Mouse (Mus musculus) frontal cortex, postnatal 25 days (tissue): ENCODE results near the gene Ak8.
A peak's percentile ranks its signal among the peaks of the same experiment; 100 is the strongest.

Experiments
- DNase-seq, 2 experiments: peaks; one replicate each; pipeline ENCODE4 v3.0.0; 2022; ENCODE audit warnings: low spot score in 2 of 2

The Ak8 gene

DNA sequence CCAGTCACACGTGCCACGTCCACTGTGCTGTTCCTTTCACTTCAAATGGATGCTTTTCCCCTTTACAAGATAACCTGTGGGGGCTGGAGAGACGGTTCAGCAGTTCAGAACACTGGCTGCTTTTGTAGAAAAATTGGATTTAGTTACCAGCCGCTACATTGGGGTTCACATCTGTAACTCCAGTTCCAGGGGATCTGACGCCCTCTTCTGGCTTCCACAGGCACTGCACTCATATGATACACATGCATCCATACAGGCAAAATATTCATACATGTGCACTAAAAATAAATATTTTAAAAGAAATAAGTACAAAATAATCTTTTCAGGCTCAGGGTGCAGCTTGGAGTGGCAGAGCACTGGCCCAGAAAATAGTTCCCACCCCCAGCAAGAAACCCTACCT, 94.7 kb downstream of the Ak8 start:
- no peak for DNase-seq

DNA sequence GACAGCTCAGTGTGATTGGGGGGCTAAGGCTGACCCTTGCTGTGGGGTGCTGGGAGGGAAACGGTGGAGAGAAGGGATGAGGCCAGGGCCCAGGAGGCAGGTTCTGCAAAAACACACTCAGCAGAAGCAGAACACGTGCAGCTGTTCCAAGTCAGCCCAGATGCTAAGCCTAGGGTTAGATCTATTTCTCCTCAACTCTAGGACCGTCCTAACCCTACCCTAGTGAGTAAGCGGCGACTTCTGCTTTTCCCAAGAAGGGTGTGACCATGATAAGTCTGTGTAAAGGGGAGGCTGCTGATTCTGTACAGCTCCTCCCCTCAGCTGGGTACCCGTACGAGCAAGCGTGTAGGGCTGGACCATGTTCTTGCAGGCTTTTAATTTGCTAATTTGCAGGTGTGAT, 96.3 kb downstream of the Ak8 start:
- DNase-seq: no peak

DNA sequence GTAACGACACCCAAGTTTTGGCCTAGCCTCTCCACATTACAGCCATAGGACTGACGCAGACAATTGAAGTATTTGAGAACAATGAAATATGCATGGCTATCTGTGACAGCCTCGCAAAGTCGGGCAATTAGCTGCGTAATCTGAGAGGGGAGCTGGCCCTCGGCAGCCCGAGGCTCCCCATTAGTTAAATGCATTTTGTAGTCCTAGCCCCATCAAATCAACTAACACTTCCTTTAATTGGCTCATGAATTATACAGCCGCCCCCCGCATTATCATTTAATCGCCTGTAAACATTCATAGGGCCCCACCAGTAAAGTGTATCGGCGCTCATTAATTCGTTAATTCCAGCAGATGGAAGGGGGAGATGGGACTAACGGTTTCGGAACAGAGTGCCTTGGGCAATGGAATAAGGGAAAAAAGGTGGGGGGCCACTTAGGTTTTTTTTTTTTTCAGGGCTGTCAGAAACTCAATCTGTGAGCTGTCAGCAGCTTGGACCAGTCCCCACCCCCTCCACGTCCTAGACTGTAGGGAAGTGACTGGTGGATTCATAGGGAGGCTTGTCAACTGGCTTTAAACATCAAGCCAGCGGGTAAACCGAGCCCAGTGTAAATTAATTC, 97.6 kb downstream of the Ak8 start:
- no peak for DNase-seq

DNA sequence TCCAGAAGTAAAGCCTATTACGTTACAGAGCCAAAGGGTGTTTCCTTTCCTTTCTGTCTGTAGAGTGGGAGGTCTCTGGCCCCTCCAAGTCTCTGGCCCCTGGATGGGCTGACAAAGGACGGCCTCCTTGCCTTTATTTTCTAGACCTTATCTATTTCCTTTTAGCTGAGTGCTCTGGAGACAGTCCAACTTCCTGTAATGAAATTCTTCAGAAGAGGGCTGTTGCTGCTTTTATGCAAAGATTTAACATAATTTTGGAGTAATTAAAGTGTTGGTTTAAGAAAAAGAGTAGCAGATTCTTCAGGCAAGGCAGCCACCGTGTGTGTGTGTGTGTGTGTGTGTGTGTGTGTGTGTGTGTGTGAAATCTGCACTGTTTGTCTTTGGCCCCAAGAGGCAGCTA, 98.4 kb downstream of the Ak8 start:
- DNase-seq: no peak

DNA sequence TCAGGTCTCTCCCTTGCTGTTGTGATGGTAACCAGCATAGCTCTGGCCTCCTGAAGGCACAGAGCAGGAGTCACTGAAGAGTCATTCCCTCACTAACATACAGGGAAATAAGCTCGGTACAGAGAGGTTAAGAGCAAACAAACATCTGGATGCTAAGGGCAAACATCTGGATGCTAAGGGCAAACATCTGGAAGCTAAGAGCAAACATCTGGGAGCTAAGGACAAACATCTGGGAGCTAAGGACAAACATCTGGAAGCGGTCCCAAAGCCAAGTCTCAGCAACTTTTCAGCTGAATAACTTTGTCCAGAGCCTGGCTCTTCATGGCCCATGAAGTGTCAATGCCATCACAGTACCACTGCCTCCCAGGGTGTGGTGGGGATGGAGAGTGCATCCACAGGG, 99.6 kb downstream of the Ak8 start:
- DNase-seq: no peak

DNA sequence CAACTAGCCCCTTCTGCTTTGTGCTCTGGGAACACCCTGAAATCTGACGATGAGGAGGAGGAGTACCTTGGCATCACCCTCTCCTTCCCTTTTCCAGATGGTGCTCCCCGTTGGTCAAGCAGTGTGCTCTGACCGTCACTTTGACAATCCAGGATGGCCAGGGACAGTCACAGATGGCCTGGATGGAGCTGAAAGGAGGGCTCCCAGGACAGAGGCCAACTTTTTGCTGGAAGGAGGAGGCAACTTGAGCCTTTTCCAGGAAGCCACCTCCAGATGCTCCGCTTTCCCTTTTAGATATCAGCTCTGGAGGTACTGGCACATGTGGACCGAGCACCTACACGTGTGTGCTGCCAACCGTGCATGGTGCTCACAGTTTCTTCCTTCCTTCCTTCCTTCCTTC, 103.4 kb downstream of the Ak8 start:
- DNase-seq: no peak

DNA sequence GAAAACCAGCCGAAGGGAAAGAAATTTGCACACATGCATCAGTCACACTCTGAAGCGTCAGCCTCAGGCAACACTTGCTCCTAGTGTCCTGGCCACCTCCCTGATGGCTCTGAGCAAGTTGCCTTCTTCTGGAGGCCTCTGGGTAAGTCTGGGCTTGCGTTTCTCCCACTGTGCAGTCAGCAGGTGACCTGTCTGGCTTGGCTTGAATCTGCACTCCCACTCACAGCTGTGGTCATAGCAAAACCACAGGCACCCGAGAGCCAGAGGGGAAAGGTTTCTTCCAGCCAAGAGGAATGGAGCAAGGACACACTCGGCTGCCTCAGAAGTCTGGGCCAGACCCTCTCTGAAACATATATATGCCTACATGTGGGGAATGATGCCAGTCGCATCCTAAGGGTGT, 108.9 kb downstream of the Ak8 start:
- no peak for DNase-seq

DNA sequence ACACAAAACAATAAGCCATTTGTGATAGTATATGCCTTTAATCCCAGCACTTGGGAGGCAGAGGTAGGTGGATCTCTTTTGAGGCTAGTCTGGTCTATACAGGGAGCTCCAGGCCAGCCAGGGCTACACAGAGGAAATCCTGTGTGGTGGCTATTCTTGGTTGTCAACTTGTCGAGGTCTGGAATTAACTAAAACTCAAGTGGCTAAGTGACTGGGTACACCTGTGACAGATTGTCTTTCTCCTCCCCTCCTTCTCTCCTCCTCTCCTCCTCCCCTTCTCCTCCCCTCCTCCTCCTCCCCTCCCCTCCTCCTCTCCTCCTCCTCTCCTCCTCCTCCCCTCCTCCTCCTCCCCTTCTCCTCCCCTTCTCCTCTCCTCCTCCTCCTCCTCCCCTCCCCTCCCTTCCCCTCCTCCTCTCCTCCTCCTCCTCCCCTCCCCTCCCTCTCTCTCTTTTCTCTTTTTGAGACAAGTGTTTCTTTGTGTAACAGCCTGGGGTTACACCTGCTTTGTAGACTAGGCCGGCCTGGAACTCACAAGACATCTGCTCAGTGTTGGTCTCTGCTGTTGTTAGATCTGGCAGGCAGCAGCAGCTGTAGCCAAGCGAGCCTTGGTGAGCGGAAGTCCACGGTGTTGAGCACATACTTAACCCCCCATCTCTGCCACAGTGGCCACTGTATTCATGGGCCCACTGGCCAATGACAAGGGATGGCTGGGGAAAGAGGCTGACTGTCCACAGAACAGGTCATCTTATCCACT, 110.5 kb downstream of the Ak8 start:
- no peak for DNase-seq

DNA sequence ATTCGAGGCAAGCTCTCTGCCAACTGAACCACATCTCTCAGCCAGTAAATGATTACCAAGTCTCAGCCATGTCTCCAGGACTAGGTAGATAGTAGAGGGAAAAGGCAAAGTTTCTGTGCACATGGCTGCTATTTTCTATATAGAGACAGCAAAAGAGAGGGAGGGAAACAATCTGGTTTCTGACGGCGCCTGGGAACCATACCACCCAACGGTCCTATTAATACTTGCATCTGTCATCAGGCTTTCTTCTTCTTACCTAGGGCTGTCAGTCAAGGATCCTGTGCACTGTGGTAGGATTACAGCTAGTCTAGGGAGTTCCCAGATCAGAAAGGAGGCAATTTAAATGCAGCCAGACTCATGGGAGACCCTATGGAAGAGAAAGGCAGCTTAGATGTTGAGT, 118.9 kb downstream of the Ak8 start:
- no peak for DNase-seq

DNA sequence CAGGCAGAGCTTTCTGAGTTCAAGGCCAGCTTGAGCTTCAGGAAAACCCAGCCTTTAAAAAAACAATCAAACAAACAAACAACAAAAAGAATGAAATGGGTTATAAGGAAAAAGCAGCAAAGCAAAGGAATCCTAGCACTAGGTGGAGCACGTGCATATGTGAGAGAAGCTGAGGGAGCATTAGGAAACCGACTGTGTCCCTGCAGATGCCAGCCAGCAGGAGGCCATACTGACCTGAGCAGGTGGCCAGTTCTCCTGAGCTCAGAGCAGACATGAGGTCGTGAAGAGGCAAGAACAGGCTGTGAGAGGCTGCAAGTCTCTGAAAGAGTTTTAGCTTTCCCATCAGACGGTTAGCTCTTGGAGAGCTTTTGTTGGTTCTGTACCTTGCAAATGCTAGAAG, 129.3 kb downstream of the Ak8 start:
- no peak for DNase-seq

DNA sequence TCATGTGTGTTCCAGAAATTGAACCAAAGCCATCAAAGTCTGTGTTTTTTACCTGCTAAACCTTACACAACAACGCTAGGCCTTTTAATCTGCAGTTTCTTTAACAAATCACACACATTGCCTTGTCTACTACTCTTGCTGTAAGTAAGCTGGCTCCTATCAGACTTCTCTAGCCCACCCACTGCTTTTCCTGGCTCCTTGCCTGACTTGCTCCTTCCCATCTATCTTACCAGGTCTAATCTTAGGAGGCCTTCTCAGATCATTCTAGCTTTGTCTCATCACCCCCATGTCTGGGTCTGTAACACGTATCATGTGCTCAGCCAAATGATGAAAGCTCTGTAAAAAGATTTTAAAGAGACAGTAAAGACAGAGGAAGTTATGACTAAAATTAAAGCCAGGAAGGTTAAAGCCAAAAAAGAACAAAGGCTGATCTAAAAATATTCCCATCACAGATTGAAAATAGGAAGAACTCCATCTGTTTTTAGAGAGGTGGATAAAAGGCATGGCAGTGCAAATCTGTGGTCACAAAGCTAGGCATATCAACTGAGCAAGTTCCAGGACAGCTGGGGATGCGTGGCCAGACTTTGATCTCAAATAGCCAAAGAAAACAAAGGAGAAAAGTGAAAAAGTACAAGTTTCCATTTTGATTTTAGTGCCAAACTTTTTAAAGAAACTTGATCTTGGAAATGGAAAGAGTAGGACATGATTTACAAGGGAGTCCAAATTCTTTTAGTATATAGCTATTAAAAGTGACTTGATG, 136.4 kb downstream of the Ak8 start:
- no peak for DNase-seq

DNA sequence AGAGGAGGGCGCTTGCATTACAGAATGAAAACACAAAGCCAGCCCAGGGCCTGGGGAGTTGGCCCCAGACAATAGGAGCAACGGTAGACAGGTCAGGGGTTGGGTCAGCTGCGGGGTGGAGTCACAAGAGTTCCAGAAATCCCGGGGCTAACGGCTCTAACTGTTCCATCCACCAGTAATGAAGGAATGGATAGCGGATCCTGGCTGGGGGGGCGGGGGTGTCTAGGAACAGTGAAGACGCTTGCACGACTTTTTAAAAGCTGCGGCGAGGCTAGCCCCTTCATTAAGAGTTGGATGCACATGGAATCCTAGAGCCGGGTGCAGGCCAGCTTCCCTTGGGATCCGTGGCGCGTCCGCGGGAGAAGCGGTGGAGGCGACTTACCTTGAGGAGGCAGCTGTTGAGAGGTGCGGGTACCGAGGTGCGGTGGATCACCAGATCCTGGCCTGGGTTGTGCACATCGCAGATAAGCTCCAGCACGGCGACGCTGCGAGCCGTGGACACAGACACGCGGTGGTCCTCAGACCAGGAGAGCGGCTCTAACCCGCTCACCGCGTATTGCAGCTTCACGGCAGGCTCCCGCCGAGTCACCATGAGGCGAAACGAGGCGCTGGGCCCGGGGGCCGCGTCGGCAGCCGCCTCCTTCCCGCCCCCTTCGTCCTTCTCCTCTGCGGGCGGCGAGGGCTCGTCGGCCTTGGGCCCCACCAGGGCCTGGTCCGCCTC, 139.7 kb downstream of the Ak8 start:
- DNase-seq: no peak

DNA sequence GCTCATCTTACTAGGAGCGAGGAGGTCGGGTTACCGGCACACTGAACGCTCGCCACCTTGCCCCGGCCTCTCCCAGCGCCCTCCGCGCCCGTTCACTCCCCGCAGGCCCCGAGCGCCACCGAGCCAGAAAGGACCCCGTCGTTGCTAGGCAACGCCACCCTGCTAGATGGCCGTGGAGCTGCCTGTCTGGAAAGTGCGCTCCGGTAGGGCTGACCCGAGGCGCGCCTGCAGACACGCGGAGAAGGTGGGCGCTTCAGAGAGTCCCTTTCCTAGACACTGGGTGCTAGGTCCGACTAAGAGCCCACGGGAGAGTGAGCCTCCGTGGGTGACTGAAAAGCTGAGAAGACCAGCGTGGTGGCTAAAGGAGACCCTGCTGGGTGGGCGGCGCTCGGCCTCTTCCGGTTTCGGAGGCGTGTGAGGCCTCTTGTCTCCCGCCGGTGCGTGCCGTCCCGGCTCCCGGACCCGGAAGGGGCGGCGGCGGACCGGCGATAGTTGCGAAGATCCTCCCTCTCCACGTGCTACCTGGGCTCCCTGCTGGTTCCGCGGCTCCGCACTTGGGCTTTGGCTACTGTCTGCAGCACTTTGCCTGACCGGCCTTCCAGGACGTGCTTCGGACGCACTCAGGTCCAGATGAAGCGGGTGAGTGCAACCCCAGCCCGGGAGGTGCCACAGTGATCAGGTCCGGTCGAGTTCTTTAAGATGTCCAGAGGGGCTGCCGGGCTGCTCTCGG, 140.4 kb downstream of the Ak8 start, which contains the start of the genes Gtf3c4 and Ddx31:
Gtf3c4 (minus strand) TSS at position 139 of the 730 bp plus-strand sequence.
Ddx31 (plus strand) TSS at position 185 of the 730 bp plus-strand sequence.
- peak; percentile 92 to 93 for DNase-seq

DNA sequence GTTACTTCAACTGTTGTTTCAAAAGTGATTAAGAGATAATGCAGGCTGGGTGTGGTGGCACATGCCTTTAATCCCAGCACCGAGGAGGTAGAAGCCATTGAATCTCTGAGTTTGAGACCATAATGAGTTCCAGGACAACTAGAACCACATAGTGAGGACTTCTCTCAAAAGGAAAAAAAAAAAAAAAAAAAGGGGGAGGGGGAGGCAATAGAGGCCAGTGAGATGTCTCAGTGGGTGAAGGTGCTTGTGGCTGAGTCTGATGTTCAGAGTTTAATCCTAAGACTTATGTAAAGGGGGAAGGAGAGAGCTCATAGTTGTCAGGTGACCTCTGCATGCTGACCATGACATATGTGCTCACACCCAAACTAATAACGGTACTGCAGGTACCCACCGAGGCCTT, 142.1 kb downstream of the Ak8 start:
- DNase-seq: no peak

DNA sequence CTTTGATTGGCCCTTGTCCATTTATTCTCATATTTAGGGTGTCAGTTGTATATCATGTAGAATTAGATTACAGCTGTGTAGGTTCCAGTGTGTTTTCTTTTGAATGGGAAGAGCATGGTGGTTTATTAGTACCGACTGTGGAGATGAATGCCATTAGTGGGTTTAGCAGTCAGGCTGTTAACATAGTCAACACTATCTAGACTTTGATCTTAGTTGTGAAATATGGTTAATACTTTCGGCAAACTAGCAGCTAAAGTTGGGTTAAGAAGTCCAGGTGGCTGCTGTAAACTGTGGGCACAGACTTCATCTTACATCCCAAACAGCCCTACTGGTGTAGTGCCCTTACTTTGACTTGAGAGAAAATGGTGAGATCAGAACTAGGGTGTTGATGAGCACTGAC, 148.9 kb downstream of the Ak8 start:
- DNase-seq: no peak

DNA sequence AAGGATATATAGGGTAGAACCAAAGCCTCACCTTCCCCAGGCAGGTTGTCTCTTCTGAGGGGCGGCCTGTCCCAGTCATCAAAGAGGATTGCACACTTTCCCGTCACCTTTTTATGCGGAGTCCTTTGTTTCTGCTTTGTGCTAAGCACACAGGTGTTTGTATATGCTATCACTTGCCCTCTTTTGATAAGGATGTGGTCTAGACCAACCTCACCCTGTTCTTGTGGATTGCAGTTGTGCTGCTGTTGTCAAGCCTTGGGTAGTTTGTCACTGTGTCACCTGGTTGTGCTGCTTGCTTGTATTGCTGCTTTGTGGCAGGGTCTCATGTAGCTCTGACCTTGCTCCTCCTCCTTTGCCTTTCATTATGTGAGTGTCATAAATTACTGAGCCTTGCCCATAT, 152.6 kb downstream of the Ak8 start:
- no peak for DNase-seq

DNA sequence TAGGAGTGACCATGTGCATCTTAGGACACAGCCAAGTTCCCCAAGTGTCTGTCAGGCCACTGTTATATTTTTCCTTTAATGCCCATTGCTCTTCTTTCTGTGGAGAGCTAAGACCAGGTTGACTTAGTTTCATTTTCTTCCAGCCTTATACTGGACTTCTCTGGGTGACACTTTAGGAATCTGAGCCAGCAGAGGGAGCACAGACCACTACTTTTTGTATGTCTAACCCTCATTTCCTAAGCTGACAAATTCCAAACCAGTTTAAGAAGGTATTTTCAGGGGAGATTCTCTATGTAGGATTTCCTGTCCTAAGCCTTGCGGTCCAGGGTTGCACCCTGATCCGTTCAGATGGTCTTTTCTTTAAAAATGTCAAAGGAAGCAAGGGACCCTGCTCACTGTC, 155.8 kb downstream of the Ak8 start:
- no peak for DNase-seq

DNA sequence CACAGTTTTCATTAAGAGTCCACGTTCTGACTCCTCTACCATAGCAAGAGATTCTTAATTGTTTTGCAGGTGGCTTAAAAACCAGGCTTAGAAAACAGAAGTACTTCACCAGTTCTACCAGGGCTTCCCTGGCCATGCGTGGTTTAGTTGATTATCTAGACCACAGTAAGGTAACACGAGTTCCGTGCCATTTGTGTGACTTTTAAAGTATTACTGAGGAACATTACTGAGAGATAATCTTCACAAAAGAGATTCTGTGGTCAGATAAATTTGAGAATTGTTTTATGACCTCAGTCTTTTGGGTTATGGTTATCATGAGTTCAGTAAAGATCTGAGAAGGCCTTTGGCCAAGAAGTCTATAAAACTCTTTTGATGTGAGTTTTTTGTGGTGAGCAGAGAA, 159.3 kb downstream of the Ak8 start:
- DNase-seq: no peak

DNA sequence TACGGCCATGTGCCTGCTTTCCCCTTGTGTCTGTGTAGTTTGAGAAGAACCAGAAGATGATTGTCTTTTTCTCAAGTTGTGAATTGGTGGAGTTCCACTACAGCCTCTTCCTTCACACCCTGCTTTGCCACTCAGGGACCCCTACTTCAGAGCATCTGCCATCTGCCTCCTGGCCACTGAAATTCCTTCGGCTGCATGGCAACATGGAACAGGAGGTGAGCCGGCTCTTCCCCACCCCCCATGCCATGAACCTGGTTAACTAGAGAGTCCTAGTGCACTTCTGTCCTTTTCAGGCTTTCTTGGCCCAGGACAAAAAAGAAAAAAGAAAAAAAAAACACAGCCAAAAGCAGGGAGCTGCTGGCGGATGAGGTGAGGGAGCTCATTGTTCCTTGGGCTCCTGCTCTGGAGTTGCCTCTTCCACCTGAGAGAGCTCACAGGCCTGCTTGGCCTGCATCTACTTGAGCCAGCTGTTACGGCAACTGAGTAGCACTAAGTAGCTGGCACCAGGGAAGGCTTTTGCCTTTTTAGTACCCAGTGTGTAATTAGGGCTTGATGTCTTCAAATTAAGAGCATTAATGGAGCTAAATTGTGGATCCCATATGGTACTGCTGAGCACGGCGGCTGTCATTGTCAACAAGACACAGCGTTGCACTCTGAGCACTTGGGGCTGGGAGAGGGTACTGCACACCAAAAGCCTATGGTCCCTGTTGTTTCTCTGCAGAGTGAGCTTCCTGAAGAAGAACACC, 160.9 kb downstream of the Ak8 start:
- DNase-seq: no peak
